Mouse (Mus musculus): ENCODE data around the gene Sgcb.

GRCm38 (mm10) chr5:73666695-73667094 is 19.1 kb upstream of the Sgcb start:
- no peak for TF ChIP-seq CTCF (IDR thresholded peaks at IDR 0.05 in 2 of 3, conservative IDR thresholded peaks at IDR 0.05 in 1 of 3; ENCODE audit: control insufficient read depth in 1 of 3, insufficient read depth in 1 of 3, low read depth in 2 of 3, low read length in 3 of 3, poor library complexity in 1 of 3, severe bottlenecking in 1 of 3)
- no peak for TF ChIP-seq EP300 (IDR thresholded peaks at IDR 0.05; ENCODE audit: low read depth in 1 of 2, low read length in 2 of 2)
- no peak for TF ChIP-seq POLR2AphosphoS5 (IDR thresholded peaks at IDR 0.05; ENCODE audit: borderline replicate concordance, low read depth, low read length)
- TF ChIP-seq E2F4 (IDR thresholded peaks at IDR 0.05; ENCODE audit: borderline replicate concordance, low read depth, low read length), result no peak
- no peak for TF ChIP-seq TAL1 (IDR thresholded peaks at IDR 0.05; ENCODE audit: low read length)
- no peak for TF ChIP-seq GATA1 (IDR thresholded peaks at IDR 0.05; ENCODE audit: low read depth, low read length)
- TF ChIP-seq TCF12 (IDR thresholded peaks at IDR 0.05; ENCODE audit: low read depth, low read length), result no peak
- TF ChIP-seq MAX (IDR thresholded peaks at IDR 0.05; ENCODE audit: low read length), result no peak
